Mouse (Mus musculus) 416B (cell line): ENCODE measurements around the gene Alg1.
"Not testable (repeated sequence)": the region's sequence is repeated elsewhere in the genome, so short reads cannot be mapped to it uniquely, and the experiment has no call there.

Source experiments
- DNase-seq: peaks from one replicate; pipeline ENCODE4 v3.0.0; 2011; ENCODE audit warnings: low read depth

Gene Alg1

DNA sequence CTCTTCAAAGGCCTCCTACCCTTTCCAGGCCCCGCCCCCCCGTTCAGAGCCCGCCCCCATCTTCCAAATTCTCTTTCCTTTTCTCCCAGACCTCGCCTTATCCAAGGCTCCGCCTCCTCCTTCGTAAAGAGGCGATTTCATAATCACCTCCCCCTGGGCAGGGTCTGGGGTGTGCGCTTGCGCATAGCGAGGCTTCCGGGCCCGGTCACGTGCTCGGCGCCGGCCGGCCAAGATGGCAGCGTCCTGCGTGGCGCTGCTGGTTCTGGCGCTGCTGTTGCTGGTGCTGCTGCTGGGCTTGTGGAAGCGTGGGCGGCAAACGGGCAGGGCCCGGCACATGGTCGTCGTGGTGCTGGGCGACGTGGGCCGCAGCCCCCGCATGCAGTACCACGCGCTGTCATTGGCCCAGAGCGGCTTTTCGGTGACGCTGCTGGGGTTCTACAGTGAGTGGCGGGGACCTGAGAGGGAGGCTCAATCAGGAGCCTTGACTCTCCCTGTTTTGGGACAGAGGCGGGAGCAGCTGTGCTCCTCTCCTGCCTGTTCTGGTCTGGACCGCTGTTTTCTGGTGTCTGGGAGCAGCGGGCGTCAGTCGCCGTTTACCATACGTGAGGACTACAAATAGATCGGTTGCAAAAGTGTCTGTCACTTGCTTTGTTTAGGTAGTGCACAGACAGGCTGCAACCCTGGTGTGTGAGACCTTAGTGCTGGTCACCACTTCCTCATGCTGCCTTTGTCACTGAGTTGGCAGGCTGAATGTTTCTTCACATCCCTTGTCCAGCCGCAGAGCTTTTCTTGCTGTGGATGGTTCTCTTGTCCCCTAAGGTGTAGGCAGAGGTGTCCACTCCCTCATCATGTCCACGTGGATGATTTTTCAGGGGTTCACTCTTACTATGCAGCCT, at the start of gene Alg1:
Gene Alg1 (plus strand): TSS at position 204 of the 896 bp plus-strand sequence.
- peak; percentile 97 for DNase-seq

DNA sequence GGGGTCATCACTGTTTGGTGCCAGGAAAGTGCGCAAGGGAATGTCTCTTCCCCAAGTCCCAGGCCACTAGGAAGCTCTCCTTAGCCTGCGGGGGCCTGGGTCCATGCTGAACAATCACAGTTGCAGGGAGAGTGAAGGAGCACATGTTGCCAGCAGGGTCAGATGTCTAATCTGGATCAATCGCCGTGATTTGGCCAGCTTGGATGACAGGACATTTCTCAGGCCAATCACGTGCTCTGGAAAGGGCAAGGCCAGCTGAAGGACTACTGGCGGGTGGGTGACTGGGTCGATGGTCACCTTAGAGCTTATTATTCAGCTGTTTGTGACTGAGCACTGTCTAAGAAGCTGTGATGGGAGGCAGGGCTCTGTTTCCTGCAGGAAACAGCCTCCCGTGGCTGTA, 49.3 kb upstream of the Alg1 start:
- DNase-seq = no peak

- no peak for DNase-seq
Measured at GRCm38 (mm10) chr16:5184956-5185355, 48.5 kb upstream of the Alg1 start.

DNA sequence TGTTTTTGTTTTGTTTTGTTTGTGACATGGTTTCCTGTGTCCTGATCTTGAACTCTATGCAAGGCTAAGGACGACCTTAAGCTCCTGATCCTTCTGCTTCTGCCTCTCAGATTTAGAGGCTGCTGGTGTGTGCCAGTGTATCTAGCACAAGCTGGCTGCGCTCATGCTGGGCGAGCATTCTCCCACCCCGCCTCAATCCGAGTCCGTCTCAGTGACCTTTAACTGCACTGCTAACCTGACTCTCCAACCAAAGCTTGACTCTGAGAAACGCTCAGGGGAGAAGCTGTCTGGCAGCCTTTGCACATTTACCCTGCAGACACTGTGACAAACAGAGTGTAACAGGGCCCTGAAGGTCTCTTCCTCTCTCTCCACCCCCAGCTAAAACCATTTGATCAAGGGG, 47.7 kb upstream of the Alg1 start:
- DNase-seq = no peak

- DNase-seq = no peak
Measured at GRCm38 (mm10) chr16:5186234-5186633, 47.2 kb upstream of the Alg1 start.

DNA sequence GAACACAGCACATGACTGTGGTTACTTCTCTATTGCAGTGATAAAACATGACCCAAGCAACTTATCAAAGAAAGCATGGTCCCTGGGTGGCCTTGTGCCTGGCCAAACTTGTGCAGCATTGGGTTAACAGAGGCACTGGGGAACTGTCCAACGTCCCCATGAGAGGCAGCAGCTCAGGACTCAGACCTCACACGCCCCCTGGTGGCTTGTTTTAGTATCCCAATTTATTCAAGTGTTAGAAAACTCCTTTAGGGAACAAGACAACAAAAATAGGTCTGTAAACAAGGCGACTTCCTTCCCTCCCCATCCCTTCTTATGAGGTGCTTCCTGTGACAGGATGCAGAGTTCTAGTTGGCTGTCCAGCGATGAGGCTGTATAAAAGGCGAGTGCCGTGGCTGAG, 38.3 kb upstream of the Alg1 start:
- peak; percentile 68 for DNase-seq

GRCm38 (mm10) chr16:5202681-5203080, 30.7 kb upstream of the Alg1 start:
- DNase-seq = peak; percentile 72

DNA sequence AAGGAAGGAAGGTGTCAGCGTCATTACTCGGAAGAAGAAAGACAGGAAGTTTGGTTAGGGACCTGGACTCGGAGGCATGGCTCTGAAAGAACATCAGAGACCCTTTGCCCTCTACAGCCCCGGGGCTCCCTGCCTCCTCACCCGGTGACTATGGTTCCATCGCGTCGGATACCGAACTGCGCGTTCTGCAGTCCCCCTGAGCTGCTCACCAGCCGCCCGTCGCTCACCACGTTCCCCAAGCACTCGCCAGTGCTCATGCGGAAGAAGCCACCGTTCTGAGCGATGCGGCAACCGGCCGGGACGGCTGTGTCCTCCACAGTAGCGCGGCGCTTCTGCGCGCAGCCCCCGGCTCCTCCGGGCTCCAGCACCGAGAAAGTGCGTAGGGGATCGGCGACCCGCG, 30.2 kb upstream of the Alg1 start:
- peak; percentile 26 for DNase-seq

GRCm38 (mm10) chr16:5203668-5204433, 29.6 kb upstream of the Alg1 start, which contains the start of gene Nagpa:
Gene Nagpa, minus strand, starts transcription at chr16:5204012.
- peak; percentile 89 for DNase-seq

DNA sequence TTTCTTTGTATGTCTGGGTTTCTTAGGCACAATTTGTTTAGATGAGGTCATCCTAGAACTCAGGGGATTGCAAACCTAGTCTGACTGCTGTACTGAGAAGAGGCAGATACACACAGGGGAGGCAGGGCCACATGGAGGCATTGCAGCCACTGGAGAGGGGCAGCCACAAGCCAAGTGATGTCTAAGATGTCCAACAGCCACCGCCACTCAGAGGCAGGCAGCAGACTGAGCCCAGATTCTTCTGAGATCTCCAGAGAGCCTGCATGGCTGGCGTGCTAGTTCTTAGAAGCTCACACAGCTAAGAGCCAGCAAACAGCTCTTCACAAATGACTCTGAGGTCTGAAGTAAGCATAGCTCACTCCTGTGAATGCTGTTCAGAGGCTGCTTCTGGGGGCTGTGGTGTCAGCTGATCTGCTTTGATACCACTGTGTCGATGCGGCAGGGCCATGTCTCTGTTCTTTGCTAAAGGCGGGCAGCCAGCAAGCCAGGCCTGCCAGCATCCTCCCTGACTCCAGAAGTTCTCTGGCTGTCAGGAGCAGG, 27.9 kb upstream of the Alg1 start:
- no peak for DNase-seq

- peak; percentile 48 for DNase-seq
Measured at GRCm38 (mm10) chr16:5206051-5206450, 27.4 kb upstream of the Alg1 start.

DNA sequence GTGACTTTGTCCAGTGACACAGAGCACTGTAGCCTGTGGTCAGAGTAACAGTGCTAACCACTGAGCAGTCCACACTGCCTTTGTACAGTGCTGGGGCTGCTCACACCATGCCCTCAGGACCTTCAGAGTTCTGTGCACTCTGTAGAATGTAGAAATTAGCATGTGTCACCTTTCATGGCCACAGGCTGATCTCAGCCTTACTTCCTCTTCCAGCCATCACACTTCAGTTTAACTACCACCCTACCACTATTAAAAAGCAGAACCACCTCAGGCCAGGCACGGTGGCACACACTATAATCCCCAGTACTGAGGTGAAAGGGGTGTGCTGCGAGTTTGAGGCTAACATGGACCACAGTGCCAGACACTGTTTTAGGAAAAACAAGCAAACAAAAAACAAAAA, 23.1 kb upstream of the Alg1 start:
- DNase-seq = peak; percentile 40

- no peak for DNase-seq
Measured at GRCm38 (mm10) chr16:5212150-5212549, 21.3 kb upstream of the Alg1 start.

GRCm38 (mm10) chr16:5214126-5214525, 19.3 kb upstream of the Alg1 start:
- no peak for DNase-seq

DNA sequence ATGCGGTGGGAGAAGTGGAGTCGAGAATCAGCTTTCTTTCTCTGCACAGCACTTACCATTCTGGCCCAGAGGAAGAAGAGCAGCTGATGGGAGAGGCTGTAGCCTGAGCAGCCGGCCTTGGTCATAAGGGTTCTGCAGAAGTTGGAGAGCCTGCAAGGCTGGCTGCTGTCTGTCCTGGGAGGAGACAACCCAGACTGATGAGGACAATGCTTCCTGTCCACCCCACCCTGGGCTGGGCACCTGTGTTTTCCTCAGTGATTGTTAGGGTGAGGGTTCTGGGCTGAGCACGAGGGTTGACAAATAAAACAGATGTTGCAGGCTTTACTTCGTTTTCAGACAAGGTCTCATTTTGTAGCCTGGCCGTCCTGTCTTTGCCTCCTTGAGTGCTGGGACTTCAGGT, 16.7 kb upstream of the Alg1 start:
- DNase-seq = no peak

DNA sequence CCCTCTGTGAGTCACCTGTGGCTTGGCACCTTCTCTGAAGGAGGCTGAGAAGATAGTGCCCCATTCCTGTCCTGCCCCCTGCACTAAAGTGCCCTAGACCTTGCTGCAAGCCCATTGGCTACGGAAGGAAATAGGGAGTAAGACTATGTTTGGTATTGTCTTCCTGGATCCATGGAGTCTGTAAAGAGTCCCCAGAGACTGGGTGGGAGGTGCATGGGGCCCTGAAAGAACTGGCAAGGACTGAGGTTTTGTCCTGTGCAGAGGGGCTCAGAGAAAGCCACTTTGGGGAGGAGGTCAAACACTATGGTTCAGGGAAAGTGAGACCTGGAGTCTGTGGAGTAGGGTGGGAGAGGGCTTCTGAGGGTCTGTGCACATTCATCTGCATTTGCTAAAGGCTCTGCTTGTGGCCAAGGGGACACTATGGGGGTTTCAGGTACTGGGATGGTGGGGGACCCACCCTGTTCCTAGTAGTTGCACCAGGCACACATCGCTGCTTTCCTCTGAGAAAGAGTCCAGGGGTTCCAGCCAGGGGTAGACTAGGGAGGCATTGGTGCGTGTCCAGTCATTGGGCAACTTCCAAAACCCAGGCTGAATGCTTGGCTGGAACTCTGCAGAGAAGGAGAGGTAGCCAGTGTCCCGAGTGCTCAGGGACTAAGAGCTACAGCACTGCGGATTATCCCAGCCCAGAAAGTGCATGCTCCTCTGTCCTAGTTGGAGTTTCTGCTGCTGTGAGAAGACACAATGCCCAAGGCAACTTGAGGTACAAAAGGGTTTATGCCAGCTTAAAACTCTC, 15.9 kb upstream of the Alg1 start:
- no peak for DNase-seq

GRCm38 (mm10) chr16:5221403-5221802, 12.0 kb upstream of the Alg1 start:
- no peak for DNase-seq

DNA sequence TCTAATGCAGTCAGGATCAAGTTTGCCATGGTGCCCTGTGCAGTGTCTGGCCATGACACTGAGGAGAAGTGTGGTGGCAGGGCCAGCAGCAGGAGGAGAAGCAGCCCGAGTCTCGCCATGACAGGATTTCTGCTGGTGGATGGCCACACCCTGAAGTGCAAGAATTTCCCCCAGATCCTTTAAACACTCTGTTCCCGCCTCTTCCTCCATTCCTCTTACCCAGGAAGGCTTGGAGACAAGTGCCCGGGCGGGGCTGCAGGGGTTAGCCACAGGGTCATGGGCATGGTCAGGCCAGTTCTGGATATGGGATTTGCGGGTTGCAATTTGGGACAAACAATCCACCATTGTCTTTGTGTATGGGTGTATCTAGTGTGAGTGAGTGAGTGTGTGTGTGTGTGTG, 11.3 kb upstream of the Alg1 start, which contains the start of gene AU021092:
Gene AU021092 (minus strand): TSS at position 160 of the 400 bp plus-strand sequence.
- no peak for DNase-seq

- not testable (repeated sequence) for DNase-seq
Measured at GRCm38 (mm10) chr16:5226534-5226933, 6.9 kb upstream of the Alg1 start.

- not testable (repeated sequence) for DNase-seq
Measured at GRCm38 (mm10) chr16:5227501-5227900, 5.9 kb upstream of the Alg1 start.

- DNase-seq = not testable (repeated sequence)
Measured at GRCm38 (mm10) chr16:5228103-5228502, 5.3 kb upstream of the Alg1 start.

DNA sequence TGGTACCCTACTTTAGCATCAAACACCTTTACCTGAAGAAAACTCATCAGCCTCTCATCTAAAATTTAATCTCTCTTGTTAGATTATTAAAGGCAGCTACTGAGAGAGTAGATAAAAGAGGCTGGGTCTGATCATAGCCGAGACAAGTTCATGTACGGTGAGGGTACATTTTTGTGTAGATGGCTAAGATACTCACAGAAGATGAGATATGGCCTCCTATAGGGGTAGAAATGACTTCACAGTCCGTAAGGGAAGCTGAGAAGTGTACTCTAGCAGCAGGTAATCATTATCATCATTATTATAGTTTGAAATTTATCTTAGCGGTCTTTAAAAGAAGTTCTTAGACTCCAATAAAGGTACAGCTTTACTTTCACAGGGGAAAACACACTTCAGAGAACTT, 439 bp upstream of the Alg1 start:
- DNase-seq = no peak
